Mouse (Mus musculus): Measurements from ENCODE around the gene Nfic. TPM values are rescaled to one million over a fixed set of nuclear protein-coding genes. Genes with fewer than 3 reads are reported as not detected.
A peak's percentile ranks its signal among the peaks of the same experiment; 100 is the strongest.
"Not testable (repeated sequence)": the region's sequence is repeated elsewhere in the genome, so short reads cannot be mapped to it uniquely, and the experiment has no call there.

Gene Nfic
- polyA plus RNA-seq, 1 experiment: 31.8 TPM

DNA sequence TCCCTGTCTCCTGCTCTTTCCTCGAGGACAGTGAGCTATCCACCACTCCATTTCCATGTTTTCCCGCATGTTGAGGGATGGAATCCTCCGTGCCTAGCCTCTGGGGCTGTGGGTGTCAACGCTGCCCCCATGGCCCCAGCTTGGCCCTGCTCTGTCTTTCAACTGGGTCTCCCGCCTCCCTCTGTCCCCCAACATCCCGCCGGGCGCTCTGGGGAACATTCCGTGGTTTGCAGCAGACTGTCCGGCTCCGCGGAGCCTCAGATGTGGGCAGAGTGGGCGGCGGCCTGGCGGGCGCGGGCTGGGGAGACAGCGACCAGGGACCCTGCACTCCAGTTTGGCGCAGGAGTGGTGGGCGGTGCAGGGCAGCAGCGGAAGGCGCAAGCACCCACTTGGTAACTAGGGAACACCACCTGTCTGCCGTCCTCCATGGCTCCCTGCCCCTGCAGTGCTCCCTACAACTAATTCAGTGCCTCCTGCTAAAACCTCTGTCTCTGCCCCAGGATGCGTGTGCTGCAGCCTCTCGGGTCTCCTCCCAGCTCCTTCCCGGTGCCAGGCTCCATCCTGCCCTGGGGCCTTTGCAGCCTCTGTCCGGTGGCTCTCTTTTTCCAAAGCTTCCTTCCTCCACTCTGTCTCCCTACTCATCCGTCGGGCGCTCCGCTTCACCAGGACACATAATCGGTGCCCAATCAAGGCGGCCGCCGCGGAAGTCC lies 3.0 kb downstream of the Nfic start:
- Histone ChIP-seq H3K27ac (ENCODE audit: insufficient read depth, low read depth, low read length) (no peak overlapping the region), H3K4me1 (ENCODE audit: control insufficient read depth, insufficient read depth, low read length) (no peaks in the 10 kb centered on the region), H3K4me3 (ENCODE audit: insufficient read depth, low read length) (no peak overlapping the region)
- TF ChIP-seq CTCF (IDR thresholded peaks at IDR 0.05; ENCODE audit: low read depth, low read length): no peak
- no peak for TF ChIP-seq POLR2A (IDR thresholded peaks at IDR 0.05; ENCODE audit: borderline replicate concordance, low read depth, low read length)

DNA sequence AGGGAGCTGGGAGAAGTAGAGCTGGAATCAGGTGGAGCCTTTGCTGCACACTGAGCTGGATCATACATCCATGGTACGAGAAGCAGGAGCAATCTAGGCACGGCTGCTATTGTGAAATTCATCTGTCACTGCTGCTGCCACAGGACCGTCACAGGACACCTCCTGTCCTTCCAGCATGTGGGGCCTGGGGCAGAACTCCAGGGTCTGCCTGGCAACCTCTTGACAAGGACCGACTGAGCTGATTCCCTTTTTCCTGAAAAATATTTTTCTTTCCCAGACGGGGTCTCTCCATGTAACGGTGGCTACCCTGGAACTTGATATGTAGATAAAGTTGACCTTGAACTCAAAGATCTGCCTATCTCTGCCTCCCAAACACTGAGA lies 4.1 kb downstream of the Nfic start:
- Histone ChIP-seq H3K4me1 (ENCODE audit: control insufficient read depth, insufficient read depth, low read length) (no peaks in the 10 kb centered on the region), H3K4me3 (ENCODE audit: insufficient read depth, low read length) (no peak overlapping the region), H3K27ac (ENCODE audit: insufficient read depth, low read depth, low read length) (no peak overlapping the region)
- TF ChIP-seq CTCF (IDR thresholded peaks at IDR 0.05; ENCODE audit: low read depth, low read length) (no peak), POLR2A (IDR thresholded peaks at IDR 0.05; ENCODE audit: borderline replicate concordance, low read depth, low read length) (no peak)

DNA sequence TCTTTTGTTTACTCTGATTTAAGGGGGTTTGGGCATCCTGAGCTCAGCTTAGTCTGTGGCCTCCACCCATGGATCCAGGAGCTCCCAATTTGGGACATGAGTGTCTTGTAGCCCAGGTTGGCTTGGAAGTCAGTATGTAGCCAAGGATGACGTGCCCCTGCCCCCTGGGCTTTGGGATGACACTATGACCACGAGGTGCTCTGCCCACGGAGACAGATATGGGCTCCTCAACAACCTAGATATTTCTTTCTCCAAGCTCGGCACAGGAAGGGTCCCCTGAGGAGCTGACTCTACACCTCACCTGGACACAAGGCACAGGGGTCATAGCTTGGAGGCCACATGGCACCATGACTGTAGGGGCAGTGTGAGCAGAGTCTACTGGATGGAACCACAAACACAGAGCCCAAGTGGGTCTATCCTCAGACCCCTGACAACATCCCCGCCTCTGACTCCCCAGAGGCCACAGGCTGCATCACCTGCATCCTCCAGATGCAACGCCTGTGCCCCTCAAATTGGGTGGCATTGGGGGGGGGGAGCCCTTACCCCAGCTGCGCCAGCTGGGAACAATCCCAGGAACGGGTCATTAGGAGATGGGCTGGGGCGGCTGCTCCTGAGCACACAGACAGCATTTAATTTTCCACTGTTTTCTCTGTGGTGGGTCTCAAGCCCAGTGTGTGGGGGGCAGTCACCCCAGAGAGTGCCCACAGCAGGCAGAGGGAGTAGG lies 4.6 kb downstream of the Nfic start:
- TF ChIP-seq CTCF (IDR thresholded peaks at IDR 0.05; ENCODE audit: low read depth, low read length) (no peak), POLR2A (IDR thresholded peaks at IDR 0.05; ENCODE audit: borderline replicate concordance, low read depth, low read length) (no peak)
- H3K4me3 ChIP-seq (ENCODE audit: insufficient read depth, low read length): no peak overlapping the region
- H3K27ac ChIP-seq (ENCODE audit: insufficient read depth, low read depth, low read length): no peak overlapping the region
- H3K4me1 ChIP-seq (ENCODE audit: control insufficient read depth, insufficient read depth, low read length): no peaks in the 10 kb centered on the region

DNA sequence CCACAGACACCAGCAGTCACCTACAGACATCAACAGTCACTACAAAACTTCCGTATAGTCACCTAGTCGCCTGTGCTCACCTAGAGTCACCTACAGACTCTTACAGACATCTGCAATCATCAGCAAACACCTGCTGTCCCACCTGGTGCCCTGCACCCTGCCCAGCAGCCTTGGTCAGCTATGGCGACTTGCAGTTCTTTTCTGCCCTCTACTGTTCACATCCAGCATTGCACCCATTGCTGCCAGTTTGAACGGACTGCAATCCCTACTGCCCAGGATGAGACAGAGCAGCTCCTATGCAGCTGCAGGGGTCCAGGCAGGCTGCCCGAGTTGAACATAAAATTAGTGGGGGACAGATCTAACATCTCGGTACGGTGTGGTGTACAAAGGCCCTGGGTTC lies 5.3 kb downstream of the Nfic start:
- Histone ChIP-seq H3K4me3 (ENCODE audit: insufficient read depth, low read length) (no peak overlapping the region), H3K27ac (ENCODE audit: insufficient read depth, low read depth, low read length) (no peak overlapping the region), H3K4me1 (ENCODE audit: control insufficient read depth, insufficient read depth, low read length) (no peaks in the 10 kb centered on the region)
- TF ChIP-seq CTCF (IDR thresholded peaks at IDR 0.05; ENCODE audit: low read depth, low read length): peak; percentile 88
- no peak for TF ChIP-seq POLR2A (IDR thresholded peaks at IDR 0.05; ENCODE audit: borderline replicate concordance, low read depth, low read length)

DNA sequence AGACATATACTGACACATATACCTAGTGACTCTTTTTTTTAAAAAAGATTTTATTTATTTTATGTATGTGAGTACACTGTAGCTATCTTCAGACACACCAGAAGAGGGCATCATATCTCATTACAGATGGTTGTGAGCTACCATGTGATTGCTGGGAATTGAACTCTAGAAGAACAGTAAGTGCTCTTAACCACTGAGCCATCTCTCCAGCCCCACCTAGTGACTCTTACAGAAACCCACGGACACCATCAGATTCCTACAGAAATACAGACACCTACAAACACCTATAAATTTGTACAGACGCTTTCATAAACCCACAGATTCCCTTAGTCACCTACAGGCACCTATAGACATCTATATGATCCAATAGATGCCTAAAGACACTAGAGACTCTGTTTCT lies 9.9 kb downstream of the Nfic start:
- H3K4me3 ChIP-seq (ENCODE audit: insufficient read depth, low read length); H3K4me1 ChIP-seq (ENCODE audit: control insufficient read depth, insufficient read depth, low read length); H3K27ac ChIP-seq (ENCODE audit: insufficient read depth, low read depth, low read length): not testable (repeated sequence)

DNA sequence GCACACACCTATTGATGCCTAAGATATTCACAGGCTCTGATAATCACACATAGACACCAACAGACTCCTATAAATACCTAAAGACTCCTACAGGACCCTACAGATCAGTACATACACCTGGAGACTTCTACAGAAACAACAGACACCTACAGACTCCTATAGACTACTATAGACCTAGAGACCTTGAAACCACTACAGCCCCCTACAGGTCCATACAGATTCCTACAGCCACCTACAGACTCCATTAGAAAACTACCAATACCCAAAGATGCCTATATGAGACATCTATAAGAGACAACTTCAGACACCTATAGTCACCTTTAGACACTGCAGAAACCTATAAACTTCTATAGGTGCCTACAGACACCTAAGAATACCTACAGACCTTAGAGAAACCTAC lies 14.4 kb downstream of the Nfic start:
- TF ChIP-seq POLR2A (IDR thresholded peaks at IDR 0.05; ENCODE audit: borderline replicate concordance, low read depth, low read length) (no peak), CTCF (IDR thresholded peaks at IDR 0.05; ENCODE audit: low read depth, low read length) (no peak)
- H3K27ac ChIP-seq (ENCODE audit: insufficient read depth, low read depth, low read length): no peak overlapping the region
- H3K4me3 ChIP-seq (ENCODE audit: insufficient read depth, low read length): no peak overlapping the region
- H3K4me1 ChIP-seq (ENCODE audit: control insufficient read depth, insufficient read depth, low read length): peaks cover 3% of the 10 kb centered on the region; the same call in 1 of the 2 replicates

DNA sequence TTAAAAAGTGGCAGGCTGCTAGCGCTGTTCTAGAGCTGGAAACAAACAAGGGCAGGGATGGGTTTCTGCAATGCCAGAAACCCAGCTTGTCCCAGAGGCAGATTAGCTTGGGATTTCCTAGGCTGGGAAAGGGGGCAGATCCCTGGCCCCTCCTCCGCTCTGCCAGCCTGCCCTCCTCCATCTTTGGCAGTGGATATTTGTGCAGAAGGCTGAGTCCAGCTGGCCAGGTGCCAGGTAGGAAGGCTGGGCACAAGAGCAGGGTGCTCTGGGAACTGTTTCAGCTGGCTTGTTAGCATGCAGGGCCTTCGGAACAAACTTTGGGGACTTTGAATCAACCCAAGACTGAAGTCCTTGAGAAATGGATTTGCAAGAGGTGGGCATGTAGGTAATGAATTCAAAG lies 20.0 kb downstream of the Nfic start:
- Histone ChIP-seq H3K4me1 (ENCODE audit: control insufficient read depth, insufficient read depth, low read length) (peaks cover 28% of the 10 kb centered on the region), H3K4me3 (ENCODE audit: insufficient read depth, low read length) (no peak overlapping the region), H3K27ac (ENCODE audit: insufficient read depth, low read depth, low read length) (no peak overlapping the region)
- no peak for TF ChIP-seq CTCF (IDR thresholded peaks at IDR 0.05; ENCODE audit: low read depth, low read length)
- TF ChIP-seq POLR2A (IDR thresholded peaks at IDR 0.05; ENCODE audit: borderline replicate concordance, low read depth, low read length): no peak

DNA sequence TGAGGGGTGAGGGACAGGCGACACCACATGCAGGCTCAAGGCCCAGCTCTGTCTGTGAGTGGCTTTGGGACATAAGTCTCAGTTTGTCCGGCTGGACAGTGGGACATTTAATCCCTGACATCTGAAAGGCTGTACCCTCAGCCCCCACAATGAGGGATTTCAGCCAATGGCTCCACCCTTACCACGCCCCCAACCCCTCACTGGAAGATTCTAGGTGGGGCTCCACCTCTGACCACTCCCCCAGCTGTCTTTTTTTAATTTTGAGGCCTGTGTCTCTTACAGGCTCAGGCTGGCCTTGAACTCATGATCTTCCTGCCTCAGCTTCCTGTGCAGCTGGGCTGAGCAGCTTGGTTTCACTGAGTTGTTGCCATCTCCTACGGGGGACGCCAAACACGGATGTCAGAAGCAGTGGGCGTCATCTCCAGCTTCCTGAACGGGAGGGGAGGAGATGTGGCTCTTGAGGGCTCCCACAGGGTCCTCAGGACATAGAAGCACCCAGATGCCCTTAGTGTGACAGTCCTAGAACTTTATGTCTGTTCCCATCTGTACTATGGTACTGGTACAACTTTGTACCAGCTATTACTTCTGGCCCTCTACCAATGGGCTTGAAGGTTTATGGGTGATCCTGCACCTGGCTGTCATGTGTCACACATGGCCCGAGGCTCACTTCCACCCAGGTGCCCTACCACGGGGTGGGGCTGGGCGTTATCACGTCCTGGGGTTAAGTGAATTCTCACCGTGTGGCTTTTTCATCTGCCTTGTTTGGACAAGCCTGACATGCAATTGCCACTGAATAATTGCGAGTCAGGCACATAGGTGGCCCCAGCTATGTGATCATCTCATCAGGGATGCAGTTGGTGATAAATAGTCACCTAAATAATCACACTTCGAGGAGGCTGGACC lies 20.8 kb downstream of the Nfic start:
- peak overlapping the region; percentile 65 for H3K4me3 ChIP-seq (ENCODE audit: insufficient read depth, low read length)
- TF ChIP-seq CTCF (IDR thresholded peaks at IDR 0.05; ENCODE audit: low read depth, low read length) (no peak), POLR2A (IDR thresholded peaks at IDR 0.05; ENCODE audit: borderline replicate concordance, low read depth, low read length) (no peak)
- H3K4me1 ChIP-seq (ENCODE audit: control insufficient read depth, insufficient read depth, low read length): peaks cover 25% of the 10 kb centered on the region
- H3K27ac ChIP-seq (ENCODE audit: insufficient read depth, low read depth, low read length): peak overlapping the region; percentile 94

DNA sequence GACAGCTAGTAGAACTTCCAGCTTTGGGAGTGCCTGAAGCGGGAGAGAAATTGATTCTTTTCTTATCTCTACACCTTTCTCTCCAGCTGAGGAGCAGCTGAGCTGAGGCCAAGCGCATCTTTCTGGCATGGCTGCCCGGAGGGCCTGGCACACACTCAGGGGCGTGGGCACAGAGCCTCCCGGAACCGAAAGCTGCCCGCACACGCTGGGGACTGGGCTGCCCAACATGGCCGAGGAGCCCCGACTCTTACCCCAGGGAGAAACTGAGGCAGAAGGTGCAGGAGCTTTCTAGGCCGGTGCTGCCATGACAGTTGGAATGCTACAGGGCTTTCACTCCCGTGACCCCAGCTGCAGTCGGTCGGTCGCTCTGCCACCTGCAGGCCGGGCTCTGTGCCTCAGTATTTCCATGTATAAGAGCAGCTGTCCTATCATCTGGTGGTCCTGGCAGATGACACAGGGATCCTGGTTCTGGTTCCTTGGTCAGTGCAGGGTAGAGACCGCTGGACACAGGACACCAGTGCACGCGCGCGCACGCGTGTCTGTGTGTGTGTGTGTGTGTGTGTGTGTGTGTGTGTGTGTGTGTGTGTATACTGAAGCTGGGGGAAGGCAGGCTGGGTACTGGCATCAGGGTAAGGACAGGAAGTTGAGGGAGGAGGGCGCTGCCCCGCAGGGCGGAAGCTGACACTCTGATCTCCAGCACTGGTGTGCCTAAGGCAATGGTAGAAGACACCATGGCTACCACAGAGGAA lies 21.7 kb downstream of the Nfic start:
- peaks cover 32% of the 10 kb centered on the region for H3K4me1 ChIP-seq (ENCODE audit: control insufficient read depth, insufficient read depth, low read length)
- no peak for TF ChIP-seq POLR2A (IDR thresholded peaks at IDR 0.05; ENCODE audit: borderline replicate concordance, low read depth, low read length)
- TF ChIP-seq CTCF (IDR thresholded peaks at IDR 0.05; ENCODE audit: low read depth, low read length): no peak
- H3K27ac ChIP-seq (ENCODE audit: insufficient read depth, low read depth, low read length): peak overlapping the region; percentile 94
- peak overlapping the region; percentile 65 for H3K4me3 ChIP-seq (ENCODE audit: insufficient read depth, low read length)
